Mouse (Mus musculus) lung, embryonic 14.5 days (tissue): ENCODE results near the gene Mmp24. TPM values are rescaled to one million over a fixed set of nuclear protein-coding genes. Genes with fewer than 3 reads are reported as not detected.

Experiments used
- ATAC-seq: fragments of 200-750 bp; cut with Nextera tagmentation; 2 replicates; pipeline ENCODE4 v1.8.0; 2017; ENCODE audit warnings: mild to moderate bottlenecking, moderate TSS enrichment, moderate library complexity; ENCODE audit not compliant: insufficient read depth
- DNase-seq: peaks from one replicate; pipeline ENCODE4 v3.0.0-alpha.2; 2015
- H3K27ac ChIP-seq: fragments of 300-500 bp; sonication (generic); 2 replicates; pipeline ENCODE4 v1.5.1; 2014; ENCODE audit warnings: low read depth, mild to moderate bottlenecking, moderate library complexity
- H3K27me3 ChIP-seq: fragments of 300-500 bp; sonication (generic); 2 replicates; pipeline ENCODE4 v1.6.1; 2014; ENCODE audit warnings: low read length, control low read depth; ENCODE audit not compliant: insufficient read depth
- H3K36me3 ChIP-seq: fragments of 300-500 bp; sonication (generic); 2 replicates; pipeline ENCODE4 v1.6.1; 2014; ENCODE audit warnings: control low read depth; ENCODE audit not compliant: insufficient read depth
- H3K4me1 ChIP-seq: fragments of 300-500 bp; sonication (generic); 2 replicates; pipeline ENCODE4 v1.6.1; 2014; ENCODE audit warnings: antibody characterized with exemption, control low read depth; ENCODE audit not compliant: insufficient read depth
- H3K4me2 ChIP-seq: fragments of 300-500 bp; sonication (generic); 2 replicates; pipeline ENCODE4 v1.6.1; 2014; ENCODE audit warnings: mild to moderate bottlenecking
- H3K4me3 ChIP-seq: fragments of 300-500 bp; sonication (generic); 2 replicates; pipeline ENCODE4 v1.5.1; 2014; ENCODE audit warnings: low read depth, low read length
- H3K9ac ChIP-seq: fragments of 300-500 bp; sonication (generic); 2 replicates; pipeline ENCODE4 v1.6.1; 2014
- H3K9me3 ChIP-seq: fragments of 300-500 bp; sonication (generic); 2 replicates; pipeline ENCODE4 v1.6.1; 2016; ENCODE audit warnings: low read depth, low read length, control low read depth
- CTCF ChIP-seq: IDR thresholded peaks from 2 replicates; pipeline ENCODE4 v1.5.1; 2016; ENCODE audit warnings: antibody characterized with exemption, low read depth
- WGBS: fragments of 180-500 bp; shearing (Covaris S2); extraction: QIAGEN DNeasy Blood & Tissue Kit; methylation state at CpG from one replicate; pipeline ENCODE4 v1.1.7; 2014; 5-methylcytosine and 5-hydroxymethylcytosine counted together
- polyA plus RNA-seq: library from polyadenylated mRNA; unstranded; fragments of >200 nt; fragmentation: Nextera tagmentation; extraction: Ambion mirVana; gene quantifications from 2 replicates; pipeline ENCODE4 v1.2.1, GENCODE M21; 2014

The Mmp24 gene
- polyA plus RNA-seq, 1 experiment from 2014 or later = not detected

GRCm38 (mm10) chr2:155861581-155861980, 86.4 kb downstream of the Mmp24 start:
- WGBS = 86% methylated on average over 6 of the region's 6 CpGs
- no peak overlapping the region for H3K4me2 ChIP-seq
- H3K36me3 ChIP-seq = no peaks in the 10 kb centered on the region
- no peaks in the 10 kb centered on the region for H3K4me1 ChIP-seq
- no peaks in the 10 kb centered on the region for H3K9me3 ChIP-seq
- DNase-seq (no peak), ATAC-seq (no peak)
- TF ChIP-seq CTCF = no peak
- H3K4me3 ChIP-seq = no peak overlapping the region
- H3K27ac ChIP-seq = no peak overlapping the region
- no peak overlapping the region for H3K9ac ChIP-seq
- no peaks in the 10 kb centered on the region for H3K27me3 ChIP-seq

GRCm38 (mm10) chr2:155862573-155863300, 87.6 kb downstream of the Mmp24 start:
- 0 out of 2 replicates have a peak, but pooled peaks cover under 1% of the 10 kb centered on the region for H3K36me3 ChIP-seq
- ATAC-seq (peak; percentile 81), DNase-seq (peak; percentile 61)
- no peak overlapping the region for H3K9ac ChIP-seq
- 56% methylated on average over 13 of the region's 13 CpGs for WGBS
- H3K27ac ChIP-seq = no peak overlapping the region
- H3K27me3 ChIP-seq = no peaks in the 10 kb centered on the region
- TF ChIP-seq CTCF = no peak
- H3K4me3 ChIP-seq = no peak overlapping the region
- H3K9me3 ChIP-seq = no peaks in the 10 kb centered on the region
- no peak overlapping the region for H3K4me2 ChIP-seq
- H3K4me1 ChIP-seq = no peaks in the 10 kb centered on the region

DNA sequence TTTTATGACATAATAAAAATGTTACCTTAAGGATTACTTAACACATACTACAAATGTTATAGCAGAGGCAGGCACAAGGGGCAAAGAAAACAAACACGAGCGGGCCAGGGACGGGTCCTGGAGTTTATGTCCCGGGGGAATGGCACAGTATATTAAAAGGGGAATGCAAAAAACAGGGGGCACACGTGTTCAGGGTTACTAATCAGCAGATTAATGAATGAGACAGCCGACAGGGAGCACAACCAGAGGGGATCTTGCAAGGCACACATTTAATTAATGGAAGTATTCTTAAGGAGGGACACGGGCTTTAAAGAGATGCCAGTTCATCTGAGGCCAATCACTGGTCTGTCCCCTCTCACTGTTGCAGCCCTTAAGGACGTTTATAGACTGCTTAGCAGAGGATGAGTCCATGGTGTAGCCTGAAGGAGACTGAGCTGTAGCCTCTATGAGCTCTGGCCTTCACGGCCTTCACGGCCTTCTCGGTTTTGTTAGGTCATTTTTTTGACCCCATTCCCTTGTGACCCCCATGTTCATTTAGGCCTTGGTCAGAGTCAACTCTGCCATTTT, 88.2 kb downstream of the Mmp24 start:
- 53% methylated on average over 11 of the region's 11 CpGs for WGBS
- no peaks in the 10 kb centered on the region for H3K27me3 ChIP-seq
- H3K36me3 ChIP-seq = 0 out of 2 replicates have a peak, but pooled peaks cover 7% of the 10 kb centered on the region
- H3K27ac ChIP-seq = 0 out of 2 replicates have a peak overlapping the region, but pooled peaks have one; percentile 33
- no peaks in the 10 kb centered on the region for H3K9me3 ChIP-seq
- no peak overlapping the region for H3K4me2 ChIP-seq
- ATAC-seq = peak; percentile 42
- H3K9ac ChIP-seq = no peak overlapping the region
- no peak overlapping the region for H3K4me3 ChIP-seq
- H3K4me1 ChIP-seq = no peaks in the 10 kb centered on the region
- TF ChIP-seq CTCF = no peak
- no peak for DNase-seq

Other genes with a start within 250 kb of the Mmp24 start
- gene Gss, start 182.5 kb upstream of the Mmp24 start, polyA plus RNA-seq = 22.0 TPM in 2 replicates
- 0.32 and 0.36 TPM in 2 replicates for gene Myh7b, start 164.1 kb upstream of the Mmp24 start, polyA plus RNA-seq
- 129 and 132 TPM in 2 replicates for gene Trpc4ap, start 83.0 kb upstream of the Mmp24 start, polyA plus RNA-seq
- gene Edem2, start 45.9 kb upstream of the Mmp24 start, polyA plus RNA-seq = 35.6 and 35.7 TPM in 2 replicates
- not detected in 2 replicates for gene Gm17581, start 39.5 kb upstream of the Mmp24 start, polyA plus RNA-seq
- gene Procr, start 24.2 kb upstream of the Mmp24 start, polyA plus RNA-seq = 10.4 and 10.9 TPM in 2 replicates
- gene BC029722, start 44.1 kb downstream of the Mmp24 start, polyA plus RNA-seq = 8.9 and 9.2 TPM in 2 replicates
- gene Eif6, start 51.6 kb downstream of the Mmp24 start, polyA plus RNA-seq = 179 and 194 TPM in 2 replicates
- gene Fam83c, start 59.5 kb downstream of the Mmp24 start, polyA plus RNA-seq = 0.04 and 0.11 TPM in 2 replicates
- 52.0 and 52.9 TPM in 2 replicates for gene Uqcc1, start 155.0 kb downstream of the Mmp24 start, polyA plus RNA-seq
- not detected in 2 replicates for gene Gm15557, start 165.4 kb downstream of the Mmp24 start, polyA plus RNA-seq
- gene Gdf5, start 170.0 kb downstream of the Mmp24 start, polyA plus RNA-seq = 0.34 and 0.41 TPM in 2 replicates
- gene Cep250, start 181.1 kb downstream of the Mmp24 start, polyA plus RNA-seq = 23.5 and 24.6 TPM in 2 replicates
- gene 6430550D23Rik, start 232.6 kb downstream of the Mmp24 start, polyA plus RNA-seq = 0.51 and 1.9 TPM in 2 replicates
- 219 and 239 TPM in 2 replicates for gene Ergic3, start 232.7 kb downstream of the Mmp24 start, polyA plus RNA-seq